Mouse (Mus musculus): Measurements from ENCODE around the gene Abcc4.

DNA sequence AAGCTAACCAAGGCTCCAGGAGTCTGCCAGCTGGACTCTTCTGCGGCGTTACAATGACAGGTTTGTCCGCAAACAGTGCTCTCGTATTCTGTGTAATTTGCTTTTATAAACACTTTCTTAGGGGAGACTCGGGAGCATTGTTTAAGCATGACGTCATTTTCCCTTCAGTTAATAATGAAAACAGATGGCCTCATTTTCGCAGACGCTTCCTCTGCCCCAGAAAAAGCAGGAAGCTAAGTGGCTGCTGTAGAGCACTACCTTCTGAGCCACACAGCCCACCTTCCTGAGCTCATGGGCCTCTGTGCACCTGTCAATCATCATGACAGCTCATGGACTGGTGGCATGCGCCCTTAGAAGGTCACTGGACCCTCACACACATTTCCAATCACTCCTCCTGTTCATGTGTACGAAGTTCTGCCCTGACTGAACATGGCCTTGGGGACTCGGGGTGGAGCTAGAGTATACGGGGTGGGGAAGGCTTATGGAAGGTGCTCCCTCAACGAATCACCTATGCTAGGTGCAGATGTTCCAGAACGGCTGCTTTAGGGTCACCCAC, 199.3 kb downstream of the Abcc4 start:
- no peak for TF ChIP-seq CTCF (conservative IDR thresholded peaks at IDR 0.05; ENCODE audit: low read length)
- TF ChIP-seq POU5F1 (IDR thresholded peaks at IDR 0.05; ENCODE audit: borderline replicate concordance, low read length) = no peak

Data from E14TG2a.4 (cell line).